ENCODE assay signal across 23 mouse cellular contexts in genomic region chr9:37638721-37639120, GRCm38 (mm10). TPM values are rescaled to one million over a fixed set of nuclear protein-coding genes. Genes with fewer than 3 reads are reported as not detected.
"Had no signal": no experiment of that assay in that cellular context is flagged by ENCODE, and none has a peak within 500 bp of the region (broad histone marks: within the 10 kb centered on the region; RNA-seq: fewer than 3 reads in every experiment).

No protein-coding gene starts in this region.

- H3K4me1 ChIP-seq: liver, embryonic 13.5 days; liver, embryonic 15.5 days; midbrain, embryonic 13.5 days; midbrain, embryonic 15.5 days; neural tube, embryonic 12.5 days; stomach, embryonic 15.5 days had no signal

- DNase-seq: liver, embryonic 13.5 days; liver, postnatal 0 days; right cerebral cortex, postnatal 14 days; thymus, adult 2 months; thymus, postnatal 25 days; thymus, postnatal 4 days had no signal

- H3K9ac ChIP-seq: liver, embryonic 13.5 days; liver, embryonic 15.5 days; liver, postnatal 0 days; midbrain, embryonic 13.5 days; midbrain, embryonic 15.5 days; neural tube, embryonic 12.5 days; stomach, embryonic 15.5 days had no signal

- ATAC-seq: liver, postnatal 0 days; midbrain, embryonic 13.5 days; midbrain, embryonic 15.5 days had no signal

- H3K4me2 ChIP-seq: liver, embryonic 13.5 days; liver, embryonic 15.5 days; midbrain, embryonic 11.5 days; midbrain, embryonic 13.5 days; midbrain, embryonic 15.5 days; neural tube, embryonic 12.5 days; stomach, embryonic 15.5 days had no signal

- H3K36me3 ChIP-seq: liver, embryonic 13.5 days; liver, embryonic 15.5 days; midbrain, embryonic 13.5 days; midbrain, embryonic 15.5 days; neural tube, embryonic 12.5 days; stomach, embryonic 15.5 days had no signal

- H3K27me3 ChIP-seq: liver, embryonic 13.5 days; liver, embryonic 15.5 days; megakaryocyte, embryonic 14.5 days; midbrain, embryonic 13.5 days; midbrain, embryonic 15.5 days; neural tube, embryonic 12.5 days; stomach, embryonic 15.5 days had no signal

- H3K4me3 ChIP-seq: liver, embryonic 13.5 days; liver, embryonic 15.5 days; megakaryocyte, embryonic 14.5 days; midbrain, embryonic 13.5 days; midbrain, embryonic 15.5 days; neural tube, embryonic 12.5 days; stomach, embryonic 15.5 days had no signal

- H3K9me3 ChIP-seq: liver, embryonic 13.5 days; liver, embryonic 15.5 days; megakaryocyte, embryonic 14.5 days; midbrain, embryonic 13.5 days; midbrain, embryonic 15.5 days; neural tube, embryonic 12.5 days; stomach, embryonic 15.5 days had no signal

- H3K27ac ChIP-seq: liver, embryonic 13.5 days; liver, embryonic 15.5 days; macrophage; midbrain, embryonic 13.5 days; midbrain, embryonic 15.5 days; neural tube, embryonic 12.5 days; stomach, embryonic 15.5 days; stomach, postnatal 0 days had no signal

RNA-seq across cellular contexts. Expression of gene Spa17, which starts 25.2 kb away (rescaled TPM):
- total RNA-seq: monocyte, adult 5-6 weeks had no signal

RNA-seq across cellular contexts. Expression of gene Panx3, which starts 30.3 kb away (rescaled TPM):
- total RNA-seq: liver, adult 2 months; megakaryocyte progenitor cell, adult 5-6 weeks; midbrain, postnatal 0 days; monocyte, adult 5-6 weeks; neutrophil, adult 5-6 weeks had no signal
- polyA plus RNA-seq: liver, adult 2 months; liver, embryonic 13.5 days; liver, embryonic 15.5 days; liver, postnatal 0 days; macrophage; midbrain, embryonic 13.5 days; midbrain, embryonic 15.5 days; neural tube, embryonic 12.5 days; neural tube, embryonic 14.5 days; spleen, adult 2 months; stomach, embryonic 15.5 days; stomach, postnatal 0 days; thymus, adult 2 months; urinary bladder, adult 2 months had no signal
